Mouse (Mus musculus): ENCODE results near the gene Itga11. TPM values are rescaled to one million over a fixed set of nuclear protein-coding genes. Genes with fewer than 3 reads are reported as not detected.
"Not testable (repeated sequence)": the region's sequence is repeated elsewhere in the genome, so short reads cannot be mapped to it uniquely, and the experiment has no call there.

Itga11 gene
- polyA plus RNA-seq, 1 experiment from 2014 or later, result 2.2 TPM

- H3K27ac ChIP-seq (replicated peaks), result peak overlapping the region; percentile 97
- H3K9me3 ChIP-seq, result no peaks in the 10 kb centered on the region
- WGBS, result 13% methylated on average over 14 of the region's 14 CpGs
- peak overlapping the region; percentile 71 for H3K4me3 ChIP-seq
- no peak for DNase-seq (ENCODE audit: low spot score)
- no peaks in the 10 kb centered on the region for H3K27me3 ChIP-seq (replicated peaks; ENCODE audit: low read depth, poor library complexity, severe bottlenecking)
- H3K36me3 ChIP-seq (replicated peaks), result no peaks in the 10 kb centered on the region
- peaks cover 42% of the 10 kb centered on the region for H3K4me1 ChIP-seq
These were observed 134.8 kb downstream of the Itga11 start for GRCm38 (mm10) chr9:62812216-62813049.

DNA sequence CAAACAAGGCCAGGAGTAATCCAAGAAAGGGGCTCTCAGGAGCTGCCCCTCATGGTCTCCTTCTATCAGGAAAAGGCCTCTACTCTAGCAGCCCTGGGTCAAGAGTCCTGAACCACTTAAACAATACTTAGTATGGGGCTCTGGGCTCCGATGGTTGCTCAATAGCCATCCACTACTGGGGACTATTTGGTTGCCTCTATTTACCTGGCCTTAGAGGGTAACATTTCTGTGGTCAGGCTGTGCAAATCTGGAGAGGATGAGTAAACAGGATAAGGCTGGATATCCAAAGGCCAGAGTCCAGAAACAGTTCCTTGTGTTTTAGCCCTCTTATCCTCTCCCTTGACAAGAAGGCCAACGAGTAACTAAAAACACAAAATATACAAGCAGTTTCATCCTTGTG lies 137.1 kb downstream of the Itga11 start:
- H3K4me3 ChIP-seq, result no peak overlapping the region
- no peak for DNase-seq (ENCODE audit: low spot score)
- 93% methylated on average over 2 of the region's 2 CpGs for WGBS
- no peaks in the 10 kb centered on the region for H3K27me3 ChIP-seq (replicated peaks; ENCODE audit: low read depth, poor library complexity, severe bottlenecking)
- no peak overlapping the region for H3K27ac ChIP-seq (replicated peaks)
- H3K9me3 ChIP-seq, result no peaks in the 10 kb centered on the region
- H3K36me3 ChIP-seq (replicated peaks), result no peaks in the 10 kb centered on the region
- H3K4me1 ChIP-seq, result peaks cover 22% of the 10 kb centered on the region

DNA sequence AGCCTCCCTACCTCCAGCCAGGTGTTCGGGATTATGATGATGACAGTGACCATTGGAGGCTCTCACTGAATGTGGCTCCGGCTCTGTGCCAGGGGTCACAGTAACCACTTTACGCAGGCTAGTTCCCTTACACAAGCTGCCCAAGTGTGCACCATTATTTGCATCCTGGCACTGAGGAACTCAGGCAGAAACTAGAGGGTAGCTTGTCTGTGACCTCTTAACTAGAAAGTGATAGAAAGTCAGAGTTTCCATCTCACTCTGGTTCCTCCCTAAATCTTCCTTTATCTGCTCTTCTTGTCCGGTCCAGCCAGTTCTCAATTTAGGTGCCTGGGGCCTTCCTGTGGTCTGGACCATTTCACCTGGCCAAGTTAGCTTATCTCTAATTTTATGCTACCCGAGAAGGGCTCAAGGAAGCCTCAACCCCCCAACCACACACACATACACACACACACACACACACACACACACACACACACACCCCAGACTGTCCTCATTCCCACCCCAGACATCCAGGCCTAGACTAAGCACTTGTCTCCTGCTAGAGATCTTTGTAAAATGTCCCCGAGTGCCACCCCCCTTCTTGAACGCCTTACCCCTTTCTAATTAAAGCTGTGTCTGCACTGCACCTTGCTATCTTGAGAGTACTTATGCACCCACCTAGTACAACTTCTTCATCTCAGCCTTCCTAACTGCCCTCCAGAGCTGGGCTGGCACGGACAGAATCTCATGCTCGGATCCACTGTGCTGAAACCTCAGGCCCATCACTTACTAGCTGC lies 138.9 kb downstream of the Itga11 start:
- WGBS, result 81% methylated on average over 9 of the region's 9 CpGs
- Histone ChIP-seq H3K9me3 (no peaks in the 10 kb centered on the region), H3K36me3 (replicated peaks) (no peaks in the 10 kb centered on the region)

DNA sequence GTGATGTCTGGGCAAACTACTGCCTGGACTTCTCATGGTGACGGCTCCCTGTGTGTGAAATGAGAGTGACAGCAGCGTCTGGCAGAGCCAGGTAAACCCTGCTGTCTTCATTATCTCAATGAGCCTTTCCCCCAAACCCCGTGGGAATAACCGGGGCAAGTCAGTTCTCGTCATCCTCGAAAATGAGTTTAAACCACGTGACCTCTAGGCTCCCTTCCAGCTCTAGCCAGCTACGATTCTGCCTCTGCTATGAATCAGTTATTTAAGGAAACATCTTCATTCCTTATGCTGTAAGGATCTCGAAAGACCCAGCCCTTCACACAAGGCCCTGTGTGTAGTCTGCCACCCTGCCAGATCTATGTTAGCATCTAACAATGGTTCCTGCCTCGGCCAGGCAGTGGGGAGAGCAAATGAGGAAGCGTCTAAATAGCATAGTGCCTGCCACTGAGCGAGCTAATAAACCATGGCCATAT lies 139.5 kb downstream of the Itga11 start:
- DNase-seq (ENCODE audit: low spot score), result no peak
- H3K4me3 ChIP-seq, result no peak overlapping the region
- H3K4me1 ChIP-seq, result peaks cover 12% of the 10 kb centered on the region
- 69% methylated on average over 12 of the region's 12 CpGs for WGBS
- H3K27ac ChIP-seq (replicated peaks), result no peak overlapping the region
- H3K9me3 ChIP-seq, result no peaks in the 10 kb centered on the region
- H3K36me3 ChIP-seq (replicated peaks), result no peaks in the 10 kb centered on the region
- H3K27me3 ChIP-seq (replicated peaks; ENCODE audit: low read depth, poor library complexity, severe bottlenecking), result no peaks in the 10 kb centered on the region

More for the DNA sequence above, 138.9 kb downstream of the Itga11 start:
- Histone ChIP-seq H3K4me3 (no peak overlapping the region), H3K27me3 (replicated peaks; ENCODE audit: low read depth, poor library complexity, severe bottlenecking) (no peaks in the 10 kb centered on the region), H3K4me1 (peaks cover 14% of the 10 kb centered on the region), H3K27ac (replicated peaks) (no peak overlapping the region)
- no peak for DNase-seq (ENCODE audit: low spot score)

DNA sequence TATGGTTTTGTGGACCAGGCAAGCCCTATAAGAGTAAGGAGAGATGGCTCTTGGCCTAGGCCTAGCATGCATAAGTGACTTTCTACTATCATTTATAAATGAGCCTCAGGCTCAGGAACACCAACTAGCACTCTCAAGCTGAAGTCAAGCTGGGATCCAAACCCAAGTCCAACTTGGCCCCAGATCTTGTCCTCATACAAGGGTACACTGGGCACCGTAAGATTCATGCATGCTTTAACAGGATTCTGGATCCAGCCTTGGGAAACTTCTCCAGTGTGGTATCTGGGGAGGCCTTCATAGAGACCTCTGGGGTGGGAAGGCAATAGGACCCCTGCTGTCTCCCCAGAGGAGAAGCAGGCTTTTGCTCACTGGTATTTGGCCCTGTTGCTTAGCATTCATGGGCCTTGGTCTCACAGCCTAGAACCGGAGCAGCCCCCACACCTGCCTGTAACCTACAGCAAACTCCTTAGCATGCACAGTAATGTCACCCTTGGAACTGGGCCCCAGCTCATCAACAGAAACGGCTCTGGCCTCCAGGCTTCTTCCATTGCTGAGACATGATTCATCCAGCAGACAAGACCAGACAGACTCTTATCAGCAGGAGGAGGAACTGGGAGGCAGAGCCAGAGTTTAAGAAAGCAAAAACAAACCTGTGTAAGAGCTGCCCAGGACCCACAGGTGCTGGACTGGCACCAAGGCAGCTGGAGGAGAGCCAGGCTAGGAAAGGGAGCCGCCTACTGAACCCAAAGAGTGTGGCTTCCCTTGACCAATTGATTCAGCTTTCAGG lies 140.4 kb downstream of the Itga11 start:
- Histone ChIP-seq H3K9me3 (no peaks in the 10 kb centered on the region), H3K27me3 (replicated peaks; ENCODE audit: low read depth, poor library complexity, severe bottlenecking) (no peaks in the 10 kb centered on the region), H3K36me3 (replicated peaks) (no peaks in the 10 kb centered on the region), H3K4me1 (0 out of 2 replicates have a peak, but pooled peaks cover 6% of the 10 kb centered on the region), H3K4me3 (no peak overlapping the region), H3K27ac (replicated peaks) (no peak overlapping the region)
- no peak for DNase-seq (ENCODE audit: low spot score)
- WGBS, result 82% methylated on average over 4 of the region's 4 CpGs

GRCm38 (mm10) chr9:62819494-62819893 lies 141.9 kb downstream of the Itga11 start:
- Histone ChIP-seq H3K36me3 (replicated peaks) (no peaks in the 10 kb centered on the region), H3K27me3 (replicated peaks; ENCODE audit: low read depth, poor library complexity, severe bottlenecking) (no peaks in the 10 kb centered on the region), H3K9me3 (no peaks in the 10 kb centered on the region), H3K4me3 (no peak overlapping the region), H3K4me1 (0 out of 2 replicates have a peak, but pooled peaks cover 6% of the 10 kb centered on the region), H3K27ac (replicated peaks) (no peak overlapping the region)
- 88% methylated on average over 3 of the region's 3 CpGs for WGBS
- no peak for DNase-seq (ENCODE audit: low spot score)

- H3K36me3 ChIP-seq (replicated peaks); H3K9me3 ChIP-seq: not testable (repeated sequence)
- WGBS, result 89% methylated on average over 6 of the region's 6 CpGs
These were observed 142.3 kb downstream of the Itga11 start for GRCm38 (mm10) chr9:62819910-62820309.

DNA sequence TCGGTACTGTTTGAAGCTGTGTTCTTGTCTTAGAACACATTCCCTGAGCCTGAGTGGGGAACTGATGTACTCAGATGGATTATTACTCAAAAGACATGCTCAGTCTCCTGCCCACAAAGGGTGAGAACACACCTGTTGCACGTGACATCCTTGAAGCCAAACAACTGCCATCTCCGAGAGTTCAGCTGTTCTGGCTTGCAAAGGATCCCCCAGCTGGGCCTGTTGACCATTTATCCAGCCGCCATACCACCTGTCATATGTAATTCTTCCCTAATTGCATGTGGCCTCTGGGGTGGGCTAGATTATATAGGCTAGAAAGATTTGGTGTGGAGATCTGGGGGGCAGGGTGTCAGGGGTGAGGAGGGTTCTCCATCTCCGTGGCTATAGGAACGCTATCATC lies 143.2 kb downstream of the Itga11 start:
- Histone ChIP-seq H3K9me3 (no peaks in the 10 kb centered on the region), H3K27ac (replicated peaks) (no peak overlapping the region), H3K27me3 (replicated peaks; ENCODE audit: low read depth, poor library complexity, severe bottlenecking) (no peaks in the 10 kb centered on the region), H3K4me1 (peaks cover 16% of the 10 kb centered on the region), H3K36me3 (replicated peaks) (no peaks in the 10 kb centered on the region), H3K4me3 (no peak overlapping the region)
- DNase-seq (ENCODE audit: low spot score), result no peak
- WGBS, result 88% methylated on average over 6 of the region's 6 CpGs

More at GRCm38 (mm10) chr9:62819910-62820309, 142.3 kb downstream of the Itga11 start:
- not testable (repeated sequence) for H3K27me3 ChIP-seq (replicated peaks; ENCODE audit: low read depth, poor library complexity, severe bottlenecking); H3K4me3 ChIP-seq; H3K4me1 ChIP-seq; DNase-seq (ENCODE audit: low spot score); H3K27ac ChIP-seq (replicated peaks)

- H3K27me3 ChIP-seq (replicated peaks; ENCODE audit: low read depth, poor library complexity, severe bottlenecking), result no peaks in the 10 kb centered on the region
- no peak for DNase-seq (ENCODE audit: low spot score)
- WGBS, result 94% methylated on average over 7 of the region's 7 CpGs
- no peaks in the 10 kb centered on the region for H3K9me3 ChIP-seq
- no peak overlapping the region for H3K27ac ChIP-seq (replicated peaks)
- H3K36me3 ChIP-seq (replicated peaks), result no peaks in the 10 kb centered on the region
- peaks cover 22% of the 10 kb centered on the region for H3K4me1 ChIP-seq
- no peak overlapping the region for H3K4me3 ChIP-seq
These were observed 144.2 kb downstream of the Itga11 start for GRCm38 (mm10) chr9:62821811-62822210.

DNA sequence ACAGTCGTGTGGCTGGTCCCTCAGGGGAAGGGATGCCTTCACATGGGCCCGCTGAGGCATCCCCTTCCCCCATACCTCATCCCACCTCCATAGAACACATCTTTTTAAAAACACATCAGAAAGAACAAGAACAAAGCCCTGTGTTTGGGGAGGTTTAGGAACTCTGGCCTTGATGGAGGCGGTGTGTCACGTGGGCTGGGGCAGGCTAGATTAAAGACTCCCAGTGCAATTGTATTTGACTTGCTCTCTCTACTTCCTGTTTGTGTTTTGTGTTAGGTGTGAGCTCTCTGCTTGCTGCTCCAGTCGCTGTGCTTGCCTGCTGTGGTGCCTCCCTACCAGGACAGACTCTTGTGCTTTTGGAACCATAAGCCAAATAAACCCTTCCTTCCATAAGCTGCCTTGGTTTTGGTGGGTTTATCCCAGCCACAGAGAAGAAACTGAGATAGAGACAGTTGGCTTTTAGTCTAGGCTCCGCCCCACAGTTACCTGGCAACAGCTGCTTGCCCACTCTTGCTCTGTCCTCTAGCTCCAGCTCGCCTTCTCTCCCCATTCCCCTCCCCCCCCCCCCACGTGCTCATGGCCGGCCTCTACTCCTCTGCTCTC lies 148.3 kb downstream of the Itga11 start:
- Histone ChIP-seq H3K4me3 (peak overlapping the region; percentile 21), H3K36me3 (replicated peaks) (no peaks in the 10 kb centered on the region), H3K4me1 (peaks cover 35% of the 10 kb centered on the region), H3K27ac (replicated peaks) (peak overlapping the region; percentile 85), H3K27me3 (replicated peaks; ENCODE audit: low read depth, poor library complexity, severe bottlenecking) (no peaks in the 10 kb centered on the region; the same call in 1 of the 2 replicates), H3K9me3 (no peaks in the 10 kb centered on the region)
- peak; percentile 64 for DNase-seq (ENCODE audit: low spot score)
- 6% methylated on average over 9 of the region's 9 CpGs for WGBS

- peak overlapping the region; percentile 21 for H3K4me3 ChIP-seq
- peak overlapping the region; percentile 85 for H3K27ac ChIP-seq (replicated peaks)
- H3K9me3 ChIP-seq, result no peaks in the 10 kb centered on the region
- peaks cover 35% of the 10 kb centered on the region for H3K4me1 ChIP-seq
- WGBS, result 8% methylated on average over 7 of the region's 7 CpGs
- no peaks in the 10 kb centered on the region; the same call in 1 of the 2 replicates for H3K27me3 ChIP-seq (replicated peaks; ENCODE audit: low read depth, poor library complexity, severe bottlenecking)
- DNase-seq (ENCODE audit: low spot score), result peak; percentile 21
- no peaks in the 10 kb centered on the region for H3K36me3 ChIP-seq (replicated peaks)
These were observed 148.8 kb downstream of the Itga11 start for GRCm38 (mm10) chr9:62826456-62826855.

Data from embryonic facial prominence, embryonic 10.5 days (tissue).